Mouse (Mus musculus): Measurements from ENCODE around the gene Adgrb3.

DNA sequence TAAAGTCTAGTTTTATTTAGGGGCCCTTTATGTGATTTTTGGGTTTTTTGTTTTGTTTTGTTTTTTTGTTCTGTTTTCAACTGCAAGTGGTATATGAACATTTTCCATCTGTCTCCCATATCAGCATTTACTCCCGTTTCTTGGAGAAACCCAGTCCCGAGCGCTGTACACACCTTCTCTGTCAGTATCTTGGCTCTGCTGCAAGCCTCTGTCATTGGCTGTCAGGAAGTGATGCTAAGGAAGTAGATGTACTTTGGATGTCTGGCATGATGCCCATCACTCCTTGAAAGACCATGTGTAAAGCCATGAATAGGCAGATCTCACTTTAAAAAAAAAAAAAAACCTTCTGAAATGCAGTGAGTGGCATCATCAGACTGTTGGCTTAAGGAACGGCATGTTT, 132.3 kb downstream of the Adgrb3 start:
- TF ChIP-seq POLR2A (IDR thresholded peaks at IDR 0.05; ENCODE audit: borderline replicate concordance, extremely low read depth, low read depth, low read length), result no peak
- no peak for TF ChIP-seq CTCF (IDR thresholded peaks at IDR 0.05; ENCODE audit: insufficient read depth, low read length)

All from lung, adult 2 months (tissue).